Mouse (Mus musculus) small intestine, adult 2 months (tissue): ENCODE results near the gene Trpm6. TPM values are rescaled to one million over a fixed set of nuclear protein-coding genes. Genes with fewer than 3 reads are reported as not detected.
A peak's percentile ranks its signal among the peaks of the same experiment; 100 is the strongest.
"Not testable (repeated sequence)": the region's sequence is repeated elsewhere in the genome, so short reads cannot be mapped to it uniquely, and the experiment has no call there.

Experiments
- H3K27ac ChIP-seq: fragments of 200-500 bp; 2 replicates; pipeline ENCODE4 v1.5.1; 2012; ENCODE audit warnings: low read depth, low read length, control low read depth, inconsistent platforms; ENCODE audit not compliant: insufficient read depth
- H3K27me3 ChIP-seq: fragments of 200-500 bp; 2 replicates; pipeline ENCODE4 v1.6.1; 2012; ENCODE audit warnings: mild to moderate bottlenecking, moderate library complexity, low read length, inconsistent platforms; ENCODE audit not compliant: control insufficient read depth, insufficient read depth
- H3K36me3 ChIP-seq: fragments of 200-500 bp; 2 replicates; pipeline ENCODE4 v1.6.1; 2012; ENCODE audit warnings: mild to moderate bottlenecking, low read length, control low read depth, inconsistent platforms; ENCODE audit not compliant: control insufficient read depth, insufficient read depth
- H3K4me1 ChIP-seq: fragments of 200-500 bp; 2 replicates; pipeline ENCODE4 v1.6.1; 2012; ENCODE audit warnings: low read length, inconsistent platforms, mixed read lengths; ENCODE audit not compliant: control insufficient read depth, insufficient read depth, insufficient read length
- H3K4me3 ChIP-seq: fragments of 200-500 bp; 2 replicates; pipeline ENCODE4 v1.5.1; 2012; ENCODE audit warnings: low read depth, mild to moderate bottlenecking, control low read depth, inconsistent platforms, low read length, moderate library complexity
- CTCF ChIP-seq: fragments of 200-500 bp; IDR thresholded peaks from 2 replicates; pipeline ENCODE4 v1.5.1; 2012; ENCODE audit warnings: low read depth, mild to moderate bottlenecking, control low read depth, inconsistent platforms, low read length, moderate library complexity, mixed read lengths; ENCODE audit not compliant: insufficient replicate concordance, insufficient read length; ENCODE audit errors: extremely low read depth
- POLR2A ChIP-seq: fragments of 200-500 bp; IDR thresholded peaks from 2 replicates; pipeline ENCODE4 v1.6.1; 2012; ENCODE audit warnings: low read depth, mild to moderate bottlenecking, control low read depth, inconsistent platforms, low read length, moderate library complexity
- WGBS: fragments of 180-500 bp; shearing (Covaris S2); methylation state at CpG from one replicate; pipeline ENCODE4 v1.1.7; 2018; 5-methylcytosine and 5-hydroxymethylcytosine counted together
- polyA plus RNA-seq: library from polyadenylated mRNA; depleted of rRNA; stranded (reverse); fragments of >200 nt; gene quantifications from 2 replicates; pipeline ENCODE4 v1.2.3, GENCODE M21; 2012; rRNA removed

Gene Trpm6
- 0.04 and 0.29 TPM in 2 replicates for polyA plus RNA-seq

GRCm38 (mm10) chr19:18749598-18750339, at the start of gene Trpm6:
Gene Trpm6 (plus strand): TSS chr19:18749983.
- H3K36me3 ChIP-seq = no peaks in the 10 kb centered on the region
- no peaks in the 10 kb centered on the region for H3K4me1 ChIP-seq
- H3K27ac ChIP-seq = no peak within 1 kb of the TSS
- peak within 1 kb of the TSS; percentile 69 for H3K4me3 ChIP-seq
- WGBS = 6% methylated on average over 41 of the region's 41 CpGs
- no peak for TF ChIP-seq POLR2A
- TF ChIP-seq CTCF = no peak
- no peaks in the 10 kb centered on the region for H3K27me3 ChIP-seq

DNA sequence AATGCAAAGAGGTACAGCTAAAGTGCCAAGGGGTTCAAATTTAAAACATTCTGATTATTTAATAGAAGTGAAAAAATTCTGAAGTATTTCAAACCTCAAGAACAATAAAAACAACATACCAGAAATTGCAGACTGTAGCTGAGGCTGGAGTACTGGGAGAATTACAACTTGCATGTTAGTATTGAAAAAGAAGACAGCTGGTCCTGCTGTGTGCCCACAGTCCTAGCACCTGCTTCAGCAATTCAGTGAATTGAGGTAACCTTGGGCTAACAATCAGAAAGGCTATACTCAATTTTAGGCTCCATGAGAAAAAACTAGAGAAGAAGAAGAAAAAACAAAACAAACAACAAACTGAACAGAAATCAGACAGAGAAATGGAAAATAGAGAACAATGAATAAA, 41.7 kb upstream of the Trpm6 start:
- Histone ChIP-seq H3K27ac (no peak overlapping the region), H3K27me3 (no peaks in the 10 kb centered on the region), H3K36me3 (no peaks in the 10 kb centered on the region), H3K4me3 (no peak overlapping the region), H3K4me1 (no peaks in the 10 kb centered on the region; the same call in 1 of the 2 replicates)
- TF ChIP-seq CTCF (no peak), POLR2A (no peak)

- no peaks in the 10 kb centered on the region for H3K36me3 ChIP-seq
Observed at GRCm38 (mm10) chr19:18710903-18711302, 38.9 kb upstream of the Trpm6 start.

GRCm38 (mm10) chr19:18711589-18711988, 38.2 kb upstream of the Trpm6 start:
- H3K4me1 ChIP-seq = peaks cover 2% of the 10 kb centered on the region
- H3K36me3 ChIP-seq = no peaks in the 10 kb centered on the region
- WGBS = 85% methylated on average over 9 of the region's 9 CpGs
- no peak overlapping the region for H3K4me3 ChIP-seq
- H3K27me3 ChIP-seq = no peaks in the 10 kb centered on the region
- TF ChIP-seq CTCF (no peak), POLR2A (no peak)
- H3K27ac ChIP-seq = no peak overlapping the region

More at GRCm38 (mm10) chr19:18710903-18711302, 38.9 kb upstream of the Trpm6 start:
- H3K27me3 ChIP-seq = no peaks in the 10 kb centered on the region
- TF ChIP-seq POLR2A (no peak), CTCF (no peak)
- peaks cover 2% of the 10 kb centered on the region for H3K4me1 ChIP-seq
- 89% methylated on average over 6 of the region's 6 CpGs for WGBS
- no peak overlapping the region for H3K27ac ChIP-seq
- H3K4me3 ChIP-seq = no peak overlapping the region

- no peak for TF ChIP-seq POLR2A
- no peak for TF ChIP-seq CTCF
- 41% methylated on average over 16 of the region's 16 CpGs for WGBS
Observed at GRCm38 (mm10) chr19:18712153-18712865, 37.5 kb upstream of the Trpm6 start.

GRCm38 (mm10) chr19:18712866-18713300, 36.9 kb upstream of the Trpm6 start, which contains the start of gene D030056L22Rik:
Gene D030056L22Rik (plus strand): TSS chr19:18713193.
- no peaks in the 10 kb centered on the region; the same call in 1 of the 2 replicates for H3K36me3 ChIP-seq
- TF ChIP-seq POLR2A (peak; percentile 58; the same call in 1 of the 2 replicates), CTCF (peak; percentile 75)
- peaks cover 2% of the 10 kb centered on the region for H3K4me1 ChIP-seq
- H3K4me3 ChIP-seq = peak within 1 kb of the TSS; percentile 70
- peak within 1 kb of the TSS; percentile 78 for H3K27ac ChIP-seq
- under 1% methylated on average over 47 of the region's 49 CpGs for WGBS
- no peaks in the 10 kb centered on the region for H3K27me3 ChIP-seq

More at GRCm38 (mm10) chr19:18712153-18712865, 37.5 kb upstream of the Trpm6 start:
- H3K27ac ChIP-seq = peak overlapping the region; percentile 78
- H3K4me3 ChIP-seq = peak overlapping the region; percentile 70
- H3K36me3 ChIP-seq = no peaks in the 10 kb centered on the region; the same call in 1 of the 2 replicates
- no peaks in the 10 kb centered on the region for H3K27me3 ChIP-seq
- peaks cover 2% of the 10 kb centered on the region for H3K4me1 ChIP-seq

- not testable (repeated sequence) for H3K4me1 ChIP-seq, H3K27ac ChIP-seq, H3K36me3 ChIP-seq, H3K27me3 ChIP-seq
- under 1% methylated on average over 46 of the region's 46 CpGs for WGBS
- H3K4me3 ChIP-seq = peak overlapping the region; percentile 70
Observed at GRCm38 (mm10) chr19:18713357-18713756, 36.4 kb upstream of the Trpm6 start.
